Mouse (Mus musculus): ENCODE results near the gene Cpa1. TPM values are rescaled to one million over a fixed set of nuclear protein-coding genes. Genes with fewer than 3 reads are reported as not detected.

Gene Cpa1
- polyA plus RNA-seq, 1 experiment = 0.62 TPM

- no peak overlapping the region for H3K4me3 ChIP-seq (ENCODE audit: control insufficient read depth, low read depth, low read length)
- H3K4me1 ChIP-seq (ENCODE audit: control insufficient read depth, insufficient read depth, low read length) = peaks cover 5% of the 10 kb centered on the region; the same call in 1 of the 2 replicates
- H3K27me3 ChIP-seq (ENCODE audit: control insufficient read depth, insufficient read depth, low read length) = no peaks in the 10 kb centered on the region
- TF ChIP-seq POLR2A (IDR thresholded peaks at IDR 0.05; ENCODE audit: control insufficient read depth, low read depth, low read length) (no peak), CTCF (IDR thresholded peaks at IDR 0.05; ENCODE audit: control insufficient read depth, insufficient read depth, insufficient replicate concordance, low read depth, low read length) (no peak)
- H3K36me3 ChIP-seq (ENCODE audit: control insufficient read depth, insufficient read depth, low read length) = no peaks in the 10 kb centered on the region
- H3K27ac ChIP-seq (ENCODE audit: control insufficient read depth, insufficient read depth, low read depth, low read length) = no peak overlapping the region
Observed at GRCm38 (mm10) chr6:30615741-30616140, 23.3 kb upstream of the Cpa1 start.

GRCm38 (mm10) chr6:30616491-30616941, 22.5 kb upstream of the Cpa1 start:
- TF ChIP-seq POLR2A (IDR thresholded peaks at IDR 0.05; ENCODE audit: control insufficient read depth, low read depth, low read length) (no peak), CTCF (IDR thresholded peaks at IDR 0.05; ENCODE audit: control insufficient read depth, insufficient read depth, insufficient replicate concordance, low read depth, low read length) (no peak)
- Histone ChIP-seq H3K4me1 (ENCODE audit: control insufficient read depth, insufficient read depth, low read length) (peaks cover 5% of the 10 kb centered on the region; the same call in 1 of the 2 replicates), H3K27ac (ENCODE audit: control insufficient read depth, insufficient read depth, low read depth, low read length) (no peak overlapping the region)

GRCm38 (mm10) chr6:30617020-30617958, 21.7 kb upstream of the Cpa1 start:
- Histone ChIP-seq H3K27me3 (ENCODE audit: control insufficient read depth, insufficient read depth, low read length) (no peaks in the 10 kb centered on the region), H3K27ac (ENCODE audit: control insufficient read depth, insufficient read depth, low read depth, low read length) (no peak overlapping the region), H3K36me3 (ENCODE audit: control insufficient read depth, insufficient read depth, low read length) (no peaks in the 10 kb centered on the region), H3K4me1 (ENCODE audit: control insufficient read depth, insufficient read depth, low read length) (peaks cover 5% of the 10 kb centered on the region; the same call in 1 of the 2 replicates), H3K4me3 (ENCODE audit: control insufficient read depth, low read depth, low read length) (no peak overlapping the region)
- no peak for TF ChIP-seq CTCF (IDR thresholded peaks at IDR 0.05; ENCODE audit: control insufficient read depth, insufficient read depth, insufficient replicate concordance, low read depth, low read length)
- no peak for TF ChIP-seq POLR2A (IDR thresholded peaks at IDR 0.05; ENCODE audit: control insufficient read depth, low read depth, low read length)

More at GRCm38 (mm10) chr6:30616491-30616941, 22.5 kb upstream of the Cpa1 start:
- Histone ChIP-seq H3K36me3 (ENCODE audit: control insufficient read depth, insufficient read depth, low read length) (no peaks in the 10 kb centered on the region), H3K27me3 (ENCODE audit: control insufficient read depth, insufficient read depth, low read length) (no peaks in the 10 kb centered on the region), H3K4me3 (ENCODE audit: control insufficient read depth, low read depth, low read length) (no peak overlapping the region)

GRCm38 (mm10) chr6:30617959-30618590, 20.9 kb upstream of the Cpa1 start:
- Histone ChIP-seq H3K4me1 (ENCODE audit: control insufficient read depth, insufficient read depth, low read length) (peaks cover 5% of the 10 kb centered on the region; the same call in 1 of the 2 replicates), H3K4me3 (ENCODE audit: control insufficient read depth, low read depth, low read length) (no peak overlapping the region), H3K27me3 (ENCODE audit: control insufficient read depth, insufficient read depth, low read length) (no peaks in the 10 kb centered on the region), H3K36me3 (ENCODE audit: control insufficient read depth, insufficient read depth, low read length) (no peaks in the 10 kb centered on the region), H3K27ac (ENCODE audit: control insufficient read depth, insufficient read depth, low read depth, low read length) (no peak overlapping the region)
- TF ChIP-seq POLR2A (IDR thresholded peaks at IDR 0.05; ENCODE audit: control insufficient read depth, low read depth, low read length) (no peak), CTCF (IDR thresholded peaks at IDR 0.05; ENCODE audit: control insufficient read depth, insufficient read depth, insufficient replicate concordance, low read depth, low read length) (no peak)

- no peaks in the 10 kb centered on the region for H3K36me3 ChIP-seq (ENCODE audit: control insufficient read depth, insufficient read depth, low read length)
- no peak overlapping the region for H3K27ac ChIP-seq (ENCODE audit: control insufficient read depth, insufficient read depth, low read depth, low read length)
- H3K4me1 ChIP-seq (ENCODE audit: control insufficient read depth, insufficient read depth, low read length) = peaks cover 5% of the 10 kb centered on the region; the same call in 1 of the 2 replicates
- H3K4me3 ChIP-seq (ENCODE audit: control insufficient read depth, low read depth, low read length) = no peak overlapping the region
- H3K27me3 ChIP-seq (ENCODE audit: control insufficient read depth, insufficient read depth, low read length) = no peaks in the 10 kb centered on the region
- TF ChIP-seq POLR2A (IDR thresholded peaks at IDR 0.05; ENCODE audit: control insufficient read depth, low read depth, low read length) = no peak
- TF ChIP-seq CTCF (IDR thresholded peaks at IDR 0.05; ENCODE audit: control insufficient read depth, insufficient read depth, insufficient replicate concordance, low read depth, low read length) = no peak
Observed at GRCm38 (mm10) chr6:30618735-30619134, 20.3 kb upstream of the Cpa1 start.

- H3K4me3 ChIP-seq (ENCODE audit: control insufficient read depth, low read depth, low read length) = no peak overlapping the region
- TF ChIP-seq CTCF (IDR thresholded peaks at IDR 0.05; ENCODE audit: control insufficient read depth, insufficient read depth, insufficient replicate concordance, low read depth, low read length) (no peak), POLR2A (IDR thresholded peaks at IDR 0.05; ENCODE audit: control insufficient read depth, low read depth, low read length) (no peak)
- no peak overlapping the region for H3K27ac ChIP-seq (ENCODE audit: control insufficient read depth, insufficient read depth, low read depth, low read length)
- H3K36me3 ChIP-seq (ENCODE audit: control insufficient read depth, insufficient read depth, low read length) = no peaks in the 10 kb centered on the region
- no peaks in the 10 kb centered on the region for H3K27me3 ChIP-seq (ENCODE audit: control insufficient read depth, insufficient read depth, low read length)
- H3K4me1 ChIP-seq (ENCODE audit: control insufficient read depth, insufficient read depth, low read length) = peaks cover 3% of the 10 kb centered on the region; the same call in 1 of the 2 replicates
Observed at GRCm38 (mm10) chr6:30619606-30620005, 19.4 kb upstream of the Cpa1 start.

- H3K27ac ChIP-seq (ENCODE audit: control insufficient read depth, insufficient read depth, low read depth, low read length) = no peak overlapping the region
- no peak for TF ChIP-seq POLR2A (IDR thresholded peaks at IDR 0.05; ENCODE audit: control insufficient read depth, low read depth, low read length)
- TF ChIP-seq CTCF (IDR thresholded peaks at IDR 0.05; ENCODE audit: control insufficient read depth, insufficient read depth, insufficient replicate concordance, low read depth, low read length) = no peak
- H3K27me3 ChIP-seq (ENCODE audit: control insufficient read depth, insufficient read depth, low read length) = no peaks in the 10 kb centered on the region
- no peak overlapping the region for H3K4me3 ChIP-seq (ENCODE audit: control insufficient read depth, low read depth, low read length)
- H3K4me1 ChIP-seq (ENCODE audit: control insufficient read depth, insufficient read depth, low read length) = peaks cover 3% of the 10 kb centered on the region; the same call in 1 of the 2 replicates
- no peaks in the 10 kb centered on the region for H3K36me3 ChIP-seq (ENCODE audit: control insufficient read depth, insufficient read depth, low read length)
Observed at GRCm38 (mm10) chr6:30620591-30620990, 18.4 kb upstream of the Cpa1 start.
